In the genomic region with DNA sequence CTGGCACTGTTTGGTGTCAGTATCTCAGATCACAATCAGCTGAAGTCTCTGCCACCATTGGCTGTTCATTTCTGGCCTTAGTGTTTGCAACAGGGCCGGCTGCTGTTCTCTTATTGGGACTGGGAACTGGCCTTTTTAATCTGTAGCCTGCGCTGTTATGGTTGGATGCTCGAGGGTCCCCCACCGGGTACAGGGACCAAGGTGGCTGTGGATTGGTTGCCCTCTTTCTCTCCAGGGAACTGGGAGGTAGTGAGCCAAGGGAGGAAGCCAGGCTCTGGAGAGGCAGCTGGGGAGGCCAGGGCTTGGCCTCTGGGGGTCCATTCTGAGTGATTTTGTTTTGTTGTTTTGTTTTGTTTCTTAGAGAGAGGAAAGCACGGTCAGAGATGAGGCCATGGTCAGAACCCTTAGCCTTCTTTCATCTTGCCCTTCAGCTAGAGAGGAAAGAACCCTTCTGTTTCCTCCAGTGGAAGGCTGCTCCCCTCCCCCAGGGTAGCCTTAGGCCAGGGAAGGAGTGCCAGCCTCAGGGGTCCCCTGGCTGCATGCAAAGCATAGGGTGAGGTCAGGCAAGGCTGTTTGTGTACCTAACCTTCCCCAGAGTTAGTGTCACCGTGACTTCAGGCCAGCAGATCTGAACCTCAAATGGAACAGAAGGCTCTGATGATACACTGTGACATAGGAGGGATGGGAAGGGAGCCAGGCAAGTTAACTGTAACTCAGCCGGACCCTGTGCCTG, we compare ENCODE assay signal across 12 mouse cellular contexts.
DNase-seq lines count a peak whose midpoint lies in the region; ATAC-seq and TF ChIP-seq lines count a peak whose summit lies in the region.
"Had no signal": no experiment of that assay in that cellular context is flagged by ENCODE, and none has a peak within 500 bp of the region (broad histone marks: within the 10 kb centered on the region; RNA-seq: fewer than 3 reads in every experiment).

No protein-coding gene starts in this region.

- no peaks in the 10 kb centered on the region for H3K27me3 ChIP-seq in forebrain, embryonic 11.5 days (ENCODE audit: control insufficient read depth, insufficient read depth, low read length)
- no peaks in the 10 kb centered on the region for H3K27me3 ChIP-seq in forebrain, embryonic 12.5 days
- H3K27me3 ChIP-seq in liver, embryonic 16.5 days (ENCODE audit: control insufficient read depth, insufficient read depth, low read depth, low read length): no peaks in the 10 kb centered on the region
- H3K27me3 ChIP-seq in liver, embryonic 12.5 days (replicated peaks): no peaks in the 10 kb centered on the region
- no peaks in the 10 kb centered on the region for H3K27me3 ChIP-seq in limb, embryonic 13.5 days

- no peak for ATAC-seq in forebrain, embryonic 11.5 days (replicated peaks; ENCODE audit: low FRiP score)
- no peak for ATAC-seq in forebrain, embryonic 12.5 days (ENCODE audit: low FRiP score)
- 0 out of 2 replicates have a peak, but pooled peaks have one; percentile 11 for ATAC-seq in liver, embryonic 16.5 days (ENCODE audit: low read depth)
- no peak for ATAC-seq in liver, embryonic 12.5 days
- no peak for ATAC-seq in limb, embryonic 13.5 days (ENCODE audit: low FRiP score, low read depth)

- no peak overlapping the region for H3K4me2 ChIP-seq in forebrain, embryonic 11.5 days (ENCODE audit: low read depth, low read length, severe bottlenecking)
- H3K4me2 ChIP-seq in forebrain, embryonic 12.5 days: no peak overlapping the region
- no peak overlapping the region for H3K4me2 ChIP-seq in liver, embryonic 16.5 days (ENCODE audit: low read depth, low read length)
- no peak overlapping the region for H3K4me2 ChIP-seq in liver, embryonic 12.5 days
- H3K4me2 ChIP-seq in limb, embryonic 13.5 days (replicated peaks): 0 out of 2 replicates have a peak overlapping the region, but pooled peaks have one; percentile 7

- no peak overlapping the region for H3K27ac ChIP-seq in forebrain, embryonic 11.5 days (ENCODE audit: low read depth, low read length)
- H3K27ac ChIP-seq in forebrain, embryonic 12.5 days: no peak overlapping the region
- no peak overlapping the region for H3K27ac ChIP-seq in liver, embryonic 16.5 days (ENCODE audit: low read length)
- no peak overlapping the region for H3K27ac ChIP-seq in liver, embryonic 12.5 days
- H3K27ac ChIP-seq in ES-E14 (ENCODE audit: insufficient read depth, low read depth, low read length, poor library complexity, severe bottlenecking): peak overlapping the region; percentile 16
- H3K27ac ChIP-seq in limb, embryonic 13.5 days: no peak overlapping the region

- H3K9me3 ChIP-seq in forebrain, embryonic 11.5 days (ENCODE audit: control insufficient read depth, low read length): no peaks in the 10 kb centered on the region
- H3K9me3 ChIP-seq in forebrain, embryonic 12.5 days: no peaks in the 10 kb centered on the region
- H3K9me3 ChIP-seq in liver, embryonic 16.5 days (replicated peaks; ENCODE audit: control insufficient read depth, low read length): no peaks in the 10 kb centered on the region
- no peaks in the 10 kb centered on the region for H3K9me3 ChIP-seq in liver, embryonic 12.5 days (replicated peaks)
- H3K9me3 ChIP-seq in ES-E14 (ENCODE audit: control insufficient read depth, insufficient read depth, low read depth, low read length): no peaks in the 10 kb centered on the region
- no peaks in the 10 kb centered on the region for H3K9me3 ChIP-seq in limb, embryonic 13.5 days

- DNase-seq in forebrain, embryonic 11.5 days (ENCODE audit: low spot score): peak; percentile 43
- no peak for DNase-seq in ES-E14 (ENCODE audit: low read depth, low spot score)
- no peak for DNase-seq in adrenal gland, postnatal 25 days
- DNase-seq in gastrocnemius, postnatal 36 days: no peak
- DNase-seq: cerebellum, adult 9-10 months; kidney, adult 11 months; retina, postnatal 1 day had no signal

- H3K4me1 ChIP-seq in forebrain, embryonic 11.5 days (replicated peaks; ENCODE audit: control insufficient read depth, insufficient read depth, low read length): 0 out of 2 replicates have a peak, but pooled peaks cover 2% of the 10 kb centered on the region
- peaks cover 19% of the 10 kb centered on the region for H3K4me1 ChIP-seq in forebrain, embryonic 12.5 days
- no peaks in the 10 kb centered on the region for H3K4me1 ChIP-seq in liver, embryonic 16.5 days (ENCODE audit: control insufficient read depth, low read depth, low read length)
- no peaks in the 10 kb centered on the region for H3K4me1 ChIP-seq in liver, embryonic 12.5 days
- H3K4me1 ChIP-seq in ES-E14 (ENCODE audit: control insufficient read depth in 2 of 2, insufficient read depth in 2 of 2, low read length in 2 of 2, poor library complexity in 1 of 2): peaks cover 12 to 30% of the 10 kb centered on the region in 2 experiments
- H3K4me1 ChIP-seq in limb, embryonic 13.5 days: peaks cover 17% of the 10 kb centered on the region

- no peaks in the 10 kb centered on the region for H3K36me3 ChIP-seq in forebrain, embryonic 11.5 days (ENCODE audit: control insufficient read depth, insufficient read depth, low read length)
- no peaks in the 10 kb centered on the region for H3K36me3 ChIP-seq in forebrain, embryonic 12.5 days (replicated peaks)
- no peaks in the 10 kb centered on the region for H3K36me3 ChIP-seq in liver, embryonic 16.5 days (ENCODE audit: control insufficient read depth, insufficient read depth)
- no peaks in the 10 kb centered on the region for H3K36me3 ChIP-seq in liver, embryonic 12.5 days
- no peaks in the 10 kb centered on the region for H3K36me3 ChIP-seq in ES-E14 (ENCODE audit: control insufficient read depth, insufficient read depth, low read length, poor library complexity, severe bottlenecking)
- H3K36me3 ChIP-seq in limb, embryonic 13.5 days: no peaks in the 10 kb centered on the region

- no peak overlapping the region for H3K4me3 ChIP-seq in forebrain, embryonic 11.5 days (ENCODE audit: low read depth, low read length)
- H3K4me3 ChIP-seq in forebrain, embryonic 12.5 days (replicated peaks): no peak overlapping the region
- H3K4me3 ChIP-seq in liver, embryonic 16.5 days (ENCODE audit: low read depth, low read length): no peak overlapping the region
- no peak overlapping the region for H3K4me3 ChIP-seq in liver, embryonic 12.5 days
- 0 out of 4 replicates have a peak overlapping the region, but pooled peaks of 1 of the 2 experiments have one; percentile 5 for H3K4me3 ChIP-seq in ES-E14 (ENCODE audit: insufficient read depth in 1 of 2, low read depth in 1 of 2, low read length in 2 of 2, poor library complexity in 1 of 2, severe bottlenecking in 1 of 2)
- no peak overlapping the region for H3K4me3 ChIP-seq in limb, embryonic 13.5 days
- H3K4me3 ChIP-seq: erythroblast, embryonic 14.5 days had no signal

- WGBS in forebrain, embryonic 11.5 days: 30% methylated on average over 7 of the region's 7 CpGs
- WGBS in forebrain, embryonic 12.5 days: 27% methylated on average over 7 of the region's 7 CpGs
- WGBS in liver, embryonic 16.5 days (ENCODE audit: insufficient replicate concordance): 46% methylated on average over 7 of the region's 7 CpGs
- 60% methylated on average over 7 of the region's 7 CpGs for WGBS in liver, embryonic 12.5 days (ENCODE audit: insufficient replicate concordance)
- WGBS in limb, embryonic 13.5 days: 41% methylated on average over 7 of the region's 7 CpGs

- in situ Hi-C loops in ES-E14 (cut with MboI; ENCODE audit: low sequenced_read_pairs in 2 of 2, unreplicated experiment in 2 of 2): no loop called here

- intact Hi-C loops in gastrocnemius, postnatal 36 days (cut with DNase I): no loop called here

- H3K9ac ChIP-seq in forebrain, embryonic 11.5 days (ENCODE audit: low read length): no peak overlapping the region
- no peak overlapping the region for H3K9ac ChIP-seq in forebrain, embryonic 12.5 days
- no peak overlapping the region for H3K9ac ChIP-seq in liver, embryonic 16.5 days (ENCODE audit: low read depth, low read length)
- H3K9ac ChIP-seq in liver, embryonic 12.5 days: no peak overlapping the region
- H3K9ac ChIP-seq in ES-E14 (ENCODE audit: insufficient read depth, low read depth, low read length, poor library complexity, severe bottlenecking): no peak overlapping the region; the same call in 1 of the 2 replicates
- no peak overlapping the region for H3K9ac ChIP-seq in limb, embryonic 13.5 days

TF ChIP-seq in ES-E14, 5 proteins besides CTCF, POLR2A, EP300 and RAD21:
- TF ChIP-seq MAFK (IDR thresholded peaks at IDR 0.05; ENCODE audit: insufficient read depth, low read depth, low read length) (no peak), ZC3H11A (IDR thresholded peaks at IDR 0.05; ENCODE audit: borderline replicate concordance, low read depth, low read length) (no peak), CHD2 (IDR thresholded peaks at IDR 0.05; ENCODE audit: low read depth, low read length) (no peak), HCFC1 (IDR thresholded peaks at IDR 0.05; ENCODE audit: borderline replicate concordance, insufficient read depth, low read length) (no peak), ZNF384 (IDR thresholded peaks at IDR 0.05; ENCODE audit: low read depth, low read length) (no peak)
